Mouse (Mus musculus): ENCODE data around the gene Tdrd5.
"Not testable (repeated sequence)": the region's sequence is repeated elsewhere in the genome, so short reads cannot be mapped to it uniquely, and the experiment has no call there.

Gene Tdrd5

GRCm38 (mm10) chr1:156302911-156303749 lies at the start of gene Tdrd5:
Gene Tdrd5, minus strand, starts transcription at chr1:156303664.
- DNase-seq (ENCODE audit: extremely low spot score, low spot score) = peak; percentile 60

DNA sequence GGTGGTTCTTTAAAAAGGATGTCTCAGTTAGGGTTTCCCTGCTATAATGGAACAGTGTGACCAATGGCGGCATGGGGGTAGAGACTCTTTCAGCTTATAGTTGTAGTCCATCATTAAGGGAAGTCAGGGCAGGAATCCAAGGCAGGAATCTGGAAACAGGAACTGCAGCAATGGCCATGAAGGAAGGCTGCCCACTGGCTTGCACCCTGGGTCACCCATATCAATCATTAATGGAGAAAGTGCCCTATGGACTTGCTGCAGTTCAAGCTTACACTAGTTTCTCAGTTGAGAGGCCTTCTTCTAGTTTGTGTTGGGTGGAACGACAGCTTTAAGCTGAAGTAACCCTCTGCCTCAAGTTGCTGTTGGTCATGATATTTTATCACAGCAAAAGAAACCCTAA lies 49.0 kb upstream of the Tdrd5 start:
- DNase-seq (ENCODE audit: extremely low spot score, low spot score) = no peak

DNA sequence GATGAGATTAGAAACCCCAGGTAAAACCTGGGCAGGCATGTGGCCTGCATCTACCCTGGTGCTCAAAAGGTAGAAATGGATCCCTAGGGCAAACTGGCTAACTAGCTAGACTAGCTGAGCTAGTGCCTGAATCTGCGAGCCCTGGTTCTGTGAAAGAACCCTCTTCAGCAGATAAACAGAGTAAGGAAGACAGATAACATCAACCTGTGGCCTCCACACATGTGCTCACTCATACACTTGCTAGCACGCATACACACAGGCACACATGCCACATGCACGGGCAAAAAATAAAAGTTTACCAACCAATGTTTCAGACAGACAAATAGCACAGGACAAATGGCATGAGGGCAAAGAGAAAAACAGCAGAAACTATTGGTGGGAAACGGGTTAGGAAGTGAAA lies 47.0 kb upstream of the Tdrd5 start:
- no peak for DNase-seq (ENCODE audit: extremely low spot score, low spot score)

DNA sequence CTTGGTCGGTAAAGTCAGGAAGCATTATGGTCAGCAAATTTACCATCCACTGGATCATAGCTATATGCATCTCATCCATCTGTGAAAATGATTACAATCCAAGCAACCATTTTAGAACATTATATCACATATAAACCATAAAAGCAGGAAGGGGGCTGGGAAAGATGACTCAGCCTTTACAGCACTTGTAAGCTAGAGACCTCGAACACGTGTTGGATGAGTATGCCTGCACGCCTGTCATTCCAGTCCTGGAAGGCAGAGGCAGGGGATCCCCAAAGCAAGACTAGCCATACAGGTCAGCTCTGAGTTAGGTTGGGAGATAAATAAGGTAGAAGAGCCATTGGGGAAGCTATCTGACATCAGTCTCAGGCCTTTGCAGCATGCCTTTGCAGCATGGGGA lies 45.6 kb upstream of the Tdrd5 start:
- DNase-seq (ENCODE audit: extremely low spot score, low spot score) = no peak

DNA sequence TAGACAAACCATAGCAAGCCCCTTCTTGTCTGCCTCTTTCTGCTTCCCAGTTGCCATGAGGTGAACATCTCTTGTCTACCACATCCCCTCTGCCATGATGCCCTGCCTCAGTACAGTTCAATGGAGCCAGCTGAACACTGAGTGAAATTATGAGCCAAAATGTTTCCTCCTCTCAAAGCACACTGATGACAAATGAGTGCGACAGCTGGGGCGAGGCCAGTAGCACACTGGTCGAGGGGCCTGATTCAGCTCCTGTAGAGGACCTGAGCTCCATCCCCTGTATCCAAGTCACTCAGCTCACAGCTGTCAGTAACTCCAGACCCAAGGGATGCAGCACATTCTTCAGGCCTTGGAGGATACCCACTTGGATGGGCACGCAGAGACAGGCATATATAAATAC lies 42.2 kb upstream of the Tdrd5 start:
- no peak for DNase-seq (ENCODE audit: extremely low spot score, low spot score)

- no peak for DNase-seq (ENCODE audit: extremely low spot score, low spot score)
These were observed 41.0 kb upstream of the Tdrd5 start for GRCm38 (mm10) chr1:156344433-156344832.

GRCm38 (mm10) chr1:156340847-156341246 lies 37.4 kb upstream of the Tdrd5 start:
- DNase-seq (ENCODE audit: extremely low spot score, low spot score) = no peak

DNA sequence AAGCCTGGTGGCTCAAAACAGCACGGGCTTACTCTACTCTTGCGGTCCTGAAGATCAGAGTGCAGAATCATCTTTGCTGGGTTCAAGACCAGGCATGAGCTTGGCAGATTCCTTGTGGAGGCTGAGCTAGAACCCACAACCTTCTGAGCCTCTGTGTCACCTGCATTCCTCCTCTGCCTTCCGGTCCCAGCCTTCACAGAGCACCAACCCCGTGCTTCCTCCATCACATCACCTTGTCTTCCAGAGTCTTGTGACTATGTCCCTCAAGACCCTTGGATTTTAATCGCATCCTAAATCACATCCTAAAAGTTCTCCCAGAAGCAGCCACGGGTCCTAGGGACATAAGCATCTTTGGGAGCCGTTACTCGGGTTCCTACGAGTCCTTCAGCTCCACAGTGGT lies 19.7 kb upstream of the Tdrd5 start:
- no peak for DNase-seq (ENCODE audit: extremely low spot score, low spot score)

DNA sequence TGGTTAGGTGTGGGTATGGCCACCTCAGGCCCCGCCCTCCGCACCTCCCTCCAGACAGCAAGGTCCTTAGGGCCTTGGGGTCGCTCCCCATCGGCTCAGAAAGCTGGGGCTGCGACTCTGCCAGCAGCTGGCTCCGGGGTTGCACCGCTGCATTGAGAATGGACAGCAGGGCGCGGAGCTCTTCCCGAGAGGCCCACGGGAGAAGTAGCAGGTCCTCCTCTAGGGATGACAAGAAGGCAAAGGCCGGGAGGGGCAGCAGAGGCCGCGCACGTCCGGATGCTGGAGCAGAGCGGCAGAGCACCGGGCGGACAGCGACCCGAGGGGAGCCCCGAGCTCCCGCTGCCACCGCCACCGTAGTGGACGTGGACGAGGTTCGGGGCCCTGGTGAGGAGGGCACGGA lies 7.2 kb upstream of the Tdrd5 start, which contains the start of gene Nphs2:
Gene Nphs2, plus strand, starts transcription at position 98 of the 400 bp plus-strand sequence.
- DNase-seq (ENCODE audit: extremely low spot score, low spot score) = peak; percentile 20

- DNase-seq (ENCODE audit: extremely low spot score, low spot score) = no peak
These were observed 5.1 kb upstream of the Tdrd5 start for GRCm38 (mm10) chr1:156308595-156308994.

- DNase-seq (ENCODE audit: extremely low spot score, low spot score) = no peak
These were observed 13.4 kb downstream of the Tdrd5 start for GRCm38 (mm10) chr1:156290016-156290415.

DNA sequence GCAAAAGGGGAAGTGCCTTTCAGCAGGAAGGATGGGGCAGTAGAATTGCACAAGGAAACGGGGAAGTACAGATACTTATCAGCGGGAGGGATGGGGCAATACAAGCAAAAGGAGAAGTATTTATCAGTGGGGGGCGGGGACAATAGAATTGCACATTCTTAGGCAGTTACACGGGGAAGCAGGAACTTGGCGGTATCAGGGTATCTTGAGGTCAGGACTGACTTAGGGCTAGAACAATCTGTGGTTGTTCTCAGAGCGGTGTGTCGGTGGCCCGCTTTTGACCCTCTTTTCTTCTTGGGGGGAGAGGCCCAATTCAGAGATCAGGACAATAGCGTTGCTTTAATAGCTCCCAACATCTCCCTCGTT lies 14.3 kb downstream of the Tdrd5 start:
- DNase-seq (ENCODE audit: extremely low spot score, low spot score) = not testable (repeated sequence)

- DNase-seq (ENCODE audit: extremely low spot score, low spot score) = no peak
These were observed 14.8 kb downstream of the Tdrd5 start for GRCm38 (mm10) chr1:156288556-156289221.

- DNase-seq (ENCODE audit: extremely low spot score, low spot score) = no peak
These were observed 17.9 kb downstream of the Tdrd5 start for GRCm38 (mm10) chr1:156285541-156285896.

DNA sequence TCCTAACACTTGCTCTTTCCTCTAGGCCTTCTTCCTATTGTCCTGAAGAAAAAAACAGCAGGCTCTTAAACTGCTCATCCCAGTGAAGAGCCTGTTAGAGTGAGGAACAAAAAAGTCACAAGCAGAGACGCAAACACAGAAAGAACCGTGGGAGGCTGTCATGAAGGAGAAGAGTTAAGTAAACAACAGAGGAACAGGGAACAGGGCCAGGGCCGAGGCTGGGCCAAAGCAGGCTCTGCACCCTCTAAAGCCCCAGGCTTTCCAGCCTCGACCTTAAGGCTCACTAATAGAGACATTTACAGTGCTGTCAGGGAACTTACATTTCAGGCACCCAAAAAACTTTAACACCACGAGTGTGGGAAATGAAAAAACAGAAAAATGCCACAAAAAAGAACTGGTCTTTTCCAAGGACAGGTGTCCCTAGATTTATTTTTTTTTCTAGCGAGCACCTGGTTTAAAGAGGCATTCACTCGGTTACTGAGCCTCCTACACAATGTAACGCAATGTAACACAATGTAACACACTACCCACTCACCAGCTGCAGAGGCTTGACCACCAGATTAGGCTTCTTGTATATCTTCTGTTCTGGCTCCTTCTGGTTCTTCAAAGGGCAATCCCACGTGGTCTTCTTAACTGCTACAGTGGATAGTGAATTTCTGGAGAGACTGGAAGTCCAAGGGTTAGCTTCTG lies 18.5 kb downstream of the Tdrd5 start:
- no peak for DNase-seq (ENCODE audit: extremely low spot score, low spot score)

GRCm38 (mm10) chr1:156284207-156284606 lies 19.3 kb downstream of the Tdrd5 start:
- no peak for DNase-seq (ENCODE audit: extremely low spot score, low spot score)

GRCm38 (mm10) chr1:156280131-156280530 lies 23.3 kb downstream of the Tdrd5 start:
- no peak for DNase-seq (ENCODE audit: extremely low spot score, low spot score)

GRCm38 (mm10) chr1:156273647-156274046 lies 29.8 kb downstream of the Tdrd5 start:
- DNase-seq (ENCODE audit: extremely low spot score, low spot score) = no peak

- DNase-seq (ENCODE audit: extremely low spot score, low spot score) = no peak
These were observed 31.8 kb downstream of the Tdrd5 start for GRCm38 (mm10) chr1:156271654-156272053.

DNA sequence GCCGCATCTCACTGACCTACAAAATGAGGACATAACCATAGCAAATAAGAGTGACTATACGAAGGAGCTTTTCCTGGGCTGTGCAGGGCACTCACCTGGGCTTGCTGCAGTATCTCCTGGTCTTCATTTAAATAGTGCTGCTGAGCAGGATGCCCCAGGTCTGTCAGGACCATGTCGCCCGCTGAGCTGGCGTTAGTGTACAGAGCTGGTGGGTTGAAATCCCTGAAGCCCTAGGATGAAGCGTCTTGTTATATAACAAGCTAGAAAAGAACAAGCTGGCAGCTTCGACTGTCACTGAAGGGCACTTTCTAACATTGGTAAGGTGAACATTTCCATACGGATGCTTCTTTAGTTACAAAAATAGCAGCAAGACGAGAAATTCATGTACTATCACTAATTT lies 33.0 kb downstream of the Tdrd5 start:
- no peak for DNase-seq (ENCODE audit: extremely low spot score, low spot score)

DNA sequence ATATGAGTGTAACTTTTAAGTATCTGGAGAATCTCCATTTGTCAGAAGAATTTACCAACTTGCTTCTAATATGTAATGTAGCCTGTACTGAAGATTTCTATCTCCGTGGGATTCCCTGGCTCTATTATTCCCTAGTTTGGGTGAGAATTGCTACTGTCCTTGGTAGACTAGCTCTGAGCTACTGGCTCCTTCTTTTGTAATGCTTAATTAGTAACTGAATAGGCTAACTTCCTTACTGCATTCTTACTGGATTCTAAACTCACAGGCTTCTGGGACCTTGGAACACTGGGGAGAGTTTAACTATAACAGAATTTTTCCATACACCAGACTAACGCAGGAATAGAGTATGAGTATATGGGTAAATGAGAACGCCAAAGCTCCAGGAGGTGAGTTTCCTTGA lies 34.9 kb downstream of the Tdrd5 start:
- DNase-seq (ENCODE audit: extremely low spot score, low spot score) = not testable (repeated sequence)

- no peak for DNase-seq (ENCODE audit: extremely low spot score, low spot score)
These were observed 39.5 kb downstream of the Tdrd5 start for GRCm38 (mm10) chr1:156263946-156264345.

Data from neural tube, embryonic 10.5 days (tissue).